In genomic region chr10:37139443-37140165, GRCm38 (mm10) we compare ENCODE assay signal across 8 mouse cellular contexts. TPM values are rescaled to one million over a fixed set of nuclear protein-coding genes. Genes with fewer than 3 reads are reported as not detected.
DNase-seq lines count a peak whose midpoint lies in the region; ATAC-seq lines count a peak whose summit lies in the region.

No protein-coding gene starts in this region.

- no peaks in the 10 kb centered on the region for H3K9me3 ChIP-seq in limb, embryonic 15.5 days

- peaks cover 8% of the 10 kb centered on the region for H3K4me1 ChIP-seq in limb, embryonic 15.5 days

- H3K9ac ChIP-seq in limb, embryonic 15.5 days = peak overlapping the region; percentile 51

- H3K27me3 ChIP-seq in limb, embryonic 15.5 days = no peaks in the 10 kb centered on the region

- peak; percentile 9 to 39 for DNase-seq in urinary bladder, adult 18-20 months (ENCODE audit: low spot score in 2 of 2)
- no peak for DNase-seq in urinary bladder, adult 2 months (ENCODE audit: low spot score)
- DNase-seq in cerebellum, postnatal 25 days = peak; percentile 44 to 58
- DNase-seq in gastrocnemius, postnatal 14 days = peak; percentile 43
- DNase-seq in kidney, adult 18-20 months = peak; percentile 47
- DNase-seq in neural tube, embryonic 10.5 days (ENCODE audit: extremely low spot score, low spot score) = peak; percentile 77
- DNase-seq in thymus, postnatal 14 days = peak; percentile 53

- whole genome bisulfite sequencing in limb, embryonic 15.5 days = under 1% methylated on average over 26 of the region's 26 CpGs

- H3K4me3 ChIP-seq in limb, embryonic 15.5 days = peak overlapping the region; percentile 64

- H3K4me2 ChIP-seq in limb, embryonic 15.5 days = peak overlapping the region; percentile 77

- peaks cover 4% of the 10 kb centered on the region; the same call in 1 of the 2 replicates for H3K36me3 ChIP-seq in limb, embryonic 15.5 days

- intact Hi-C loops in gastrocnemius, postnatal 14 days (cut with DNase I; ENCODE audit: low total_unique reads) = no loop called here

- peak overlapping the region; percentile 98 for H3K27ac ChIP-seq in limb, embryonic 15.5 days

- no peak for ATAC-seq in limb, embryonic 15.5 days (ENCODE audit: insufficient number of reproducible peaks, low FRiP score, low TSS enrichment, low read depth)

RNA-seq across cellular contexts. Expression of gene Marcks, which starts 0.9 kb away (rescaled TPM):
- polyA plus RNA-seq in urinary bladder, adult 2 months (2012; rRNA removed) = 67.3 and 70.4 TPM in 2 replicates
- 100 to 1,000 TPM in 1 of 2 experiments, 10 to 100 TPM in 1; 70.3 to 104 TPM for total RNA-seq in gastrocnemius, postnatal 14 days (2021)
- polyA plus RNA-seq in limb, embryonic 15.5 days (2015; fragmentation: Nextera tagmentation; extraction: Ambion mirVana) = 126 and 148 TPM in 2 replicates
